Mouse (Mus musculus) stomach, postnatal 0 days (tissue): ENCODE data around the gene Samd13. TPM values are rescaled to one million over a fixed set of nuclear protein-coding genes. Genes with fewer than 3 reads are reported as not detected.

Experiments used
- ATAC-seq: fragments of 200-750 bp; cut with Nextera tagmentation; 2 replicates; pipeline ENCODE4 v1.8.0; 2017; ENCODE audit not compliant: low FRiP score, low TSS enrichment
- DNase-seq: peaks from one replicate; pipeline ENCODE4 v3.0.0-alpha.2; 2016; ENCODE audit warnings: low spot score
- H3K27ac ChIP-seq: fragments of 300-500 bp; sonication (generic); replicated peaks from 2 replicates; pipeline ENCODE4 v1.5.1; 2014; ENCODE audit warnings: mild to moderate bottlenecking, control low read depth
- H3K27me3 ChIP-seq: fragments of 300-500 bp; sonication (generic); 2 replicates; pipeline ENCODE4 v1.6.1; 2014; ENCODE audit warnings: low read length; ENCODE audit not compliant: control insufficient read depth, insufficient read depth
- H3K36me3 ChIP-seq: fragments of 300-500 bp; sonication (generic); 2 replicates; pipeline ENCODE4 v1.6.1; 2014; ENCODE audit warnings: low read length, mixed read lengths; ENCODE audit not compliant: control insufficient read depth, insufficient read depth
- H3K4me1 ChIP-seq: fragments of 300-500 bp; sonication (generic); replicated peaks from 2 replicates; pipeline ENCODE4 v1.6.1; 2014; ENCODE audit warnings: antibody characterized with exemption; ENCODE audit not compliant: control insufficient read depth, insufficient read depth
- H3K4me2 ChIP-seq: fragments of 300-500 bp; sonication (generic); replicated peaks from 2 replicates; pipeline ENCODE4 v1.6.1; 2014; ENCODE audit warnings: low read depth, mild to moderate bottlenecking, control low read depth, moderate library complexity
- H3K4me3 ChIP-seq: fragments of 300-500 bp; sonication (generic); 2 replicates; pipeline ENCODE4 v1.5.1; 2014; ENCODE audit warnings: low read depth, low read length, control low read depth
- H3K9ac ChIP-seq: fragments of 300-500 bp; sonication (generic); 2 replicates; pipeline ENCODE4 v1.6.1; 2014; ENCODE audit warnings: mild to moderate bottlenecking, low read length, control low read depth, mixed read lengths
- H3K9me3 ChIP-seq: fragments of 300-500 bp; sonication (generic); 2 replicates; pipeline ENCODE4 v1.6.1; 2016; ENCODE audit warnings: low read length; ENCODE audit not compliant: control insufficient read depth
- CTCF ChIP-seq: IDR thresholded peaks from 2 replicates; pipeline ENCODE4 v1.5.1; 2016; ENCODE audit warnings: antibody characterized with exemption, low read depth, mild to moderate bottlenecking, moderate library complexity
- EP300 ChIP-seq: optimal IDR thresholded peaks from 2 replicates; pipeline ENCODE3; 2016; ENCODE audit warnings: antibody characterized with exemption
- WGBS: fragments of 180-500 bp; shearing (Covaris S2); extraction: QIAGEN DNeasy Blood & Tissue Kit; methylation state at CpG from one replicate; pipeline ENCODE4 v1.1.7; 2014; 5-methylcytosine and 5-hydroxymethylcytosine counted together
- polyA plus RNA-seq: library from polyadenylated mRNA; unstranded; fragments of >200 nt; fragmentation: Nextera tagmentation; extraction: Ambion mirVana; gene quantifications from 2 replicates; pipeline ENCODE4 v1.2.1, GENCODE M21; 2015

Samd13 gene
- polyA plus RNA-seq, 1 experiment from 2014 or later: 0.45 TPM

DNA sequence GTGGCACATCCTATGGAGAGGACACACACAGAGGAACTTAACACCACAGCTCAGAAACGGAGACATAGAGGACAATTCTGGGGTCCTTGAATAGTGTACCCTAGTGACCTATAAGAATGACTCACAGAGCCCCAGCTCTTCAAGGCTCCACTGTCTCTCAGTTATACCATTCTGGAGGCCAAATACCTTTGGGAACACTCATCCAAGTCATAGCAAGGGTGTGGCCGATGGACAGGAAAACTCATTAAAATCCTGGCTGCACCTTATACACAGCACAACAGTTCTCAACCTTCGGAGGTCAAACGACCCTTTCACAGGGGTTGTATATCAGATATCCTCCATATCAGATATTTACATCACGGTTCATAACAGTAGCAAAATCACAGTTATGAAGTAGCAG, 52.9 kb downstream of the Samd13 start:
- no peak overlapping the region for H3K4me3 ChIP-seq
- TF ChIP-seq EP300: no peak
- TF ChIP-seq CTCF: no peak
- no peak overlapping the region for H3K27ac ChIP-seq
- no peak overlapping the region for H3K4me2 ChIP-seq
- no peaks in the 10 kb centered on the region for H3K36me3 ChIP-seq
- WGBS: 76% methylated on average over 5 of the region's 5 CpGs
- no peak for DNase-seq
- no peak overlapping the region for H3K9ac ChIP-seq
- no peak for ATAC-seq
- H3K27me3 ChIP-seq: no peaks in the 10 kb centered on the region
- no peaks in the 10 kb centered on the region for H3K9me3 ChIP-seq
- H3K4me1 ChIP-seq: no peaks in the 10 kb centered on the region

DNA sequence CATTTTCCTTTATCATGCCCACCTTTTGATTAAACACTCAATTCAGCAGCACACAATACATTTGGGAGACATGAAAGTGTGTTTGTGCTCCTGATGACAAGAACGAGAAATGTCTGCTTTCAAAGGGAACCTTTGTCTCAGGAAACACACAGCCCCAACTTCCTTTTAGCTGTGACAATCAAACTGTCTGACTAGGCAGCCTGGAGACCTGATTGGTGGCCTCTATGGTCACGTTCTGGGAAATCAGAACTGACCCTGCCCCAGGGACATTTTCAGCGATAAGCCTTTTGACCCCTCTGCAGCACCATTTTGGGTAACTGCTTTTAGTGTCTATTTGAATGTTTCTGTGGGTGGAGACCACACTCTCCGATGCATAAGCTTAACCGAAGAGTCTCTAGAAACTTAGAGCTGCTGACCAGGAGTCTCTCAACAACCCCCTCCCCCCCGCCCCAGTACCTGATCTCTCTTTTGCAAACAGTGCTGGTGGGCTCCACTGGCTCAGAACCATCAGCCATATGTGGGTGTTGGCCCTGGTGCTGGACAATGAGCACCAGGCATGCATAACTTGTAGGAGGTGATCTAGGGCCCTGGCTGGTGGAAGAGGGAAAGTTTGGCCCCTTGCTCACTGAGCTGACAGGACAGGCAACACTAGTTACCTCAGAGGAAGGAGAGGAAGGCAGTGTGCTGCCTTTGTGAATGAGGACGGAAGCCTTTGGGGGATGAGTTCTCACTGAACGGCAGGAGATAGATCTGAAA, 57.0 kb downstream of the Samd13 start:
- H3K9me3 ChIP-seq: no peaks in the 10 kb centered on the region
- H3K27me3 ChIP-seq: no peaks in the 10 kb centered on the region
- DNase-seq (no peak), ATAC-seq (no peak)
- no peaks in the 10 kb centered on the region for H3K4me1 ChIP-seq
- H3K27ac ChIP-seq: no peak overlapping the region
- no peaks in the 10 kb centered on the region for H3K36me3 ChIP-seq
- no peak overlapping the region for H3K9ac ChIP-seq
- H3K4me2 ChIP-seq: no peak overlapping the region
- no peak overlapping the region for H3K4me3 ChIP-seq
- 71% methylated on average over 8 of the region's 8 CpGs for WGBS
- TF ChIP-seq CTCF: no peak
- TF ChIP-seq EP300: no peak

DNA sequence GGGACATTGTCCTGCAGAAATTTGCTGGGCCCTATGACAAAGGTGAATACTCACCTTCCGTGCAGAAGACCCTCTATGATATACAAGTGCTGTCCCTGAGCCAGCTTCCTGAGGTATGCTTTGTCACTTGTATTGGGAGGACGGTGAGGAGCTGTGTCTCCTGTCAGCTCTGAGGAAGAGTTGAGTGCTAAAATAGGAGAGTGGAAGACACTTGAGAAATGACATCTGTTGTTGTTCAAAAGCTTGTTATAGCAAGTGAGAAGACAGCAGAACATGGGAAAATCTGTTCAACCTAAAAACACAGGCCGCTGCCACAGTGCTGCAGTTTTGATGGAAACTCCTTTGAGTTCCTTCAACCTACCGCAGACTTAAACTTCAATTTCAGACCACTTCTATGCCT, 59.6 kb downstream of the Samd13 start:
- TF ChIP-seq EP300: no peak
- no peak for TF ChIP-seq CTCF
- WGBS: 86% methylated on average over 4 of the region's 4 CpGs
- ATAC-seq (no peak), DNase-seq (no peak)
- no peaks in the 10 kb centered on the region for H3K9me3 ChIP-seq
- no peaks in the 10 kb centered on the region for H3K36me3 ChIP-seq
- H3K4me2 ChIP-seq: no peak overlapping the region
- no peak overlapping the region for H3K4me3 ChIP-seq
- H3K4me1 ChIP-seq: no peaks in the 10 kb centered on the region
- H3K27me3 ChIP-seq: no peaks in the 10 kb centered on the region
- H3K27ac ChIP-seq: no peak overlapping the region
- no peak overlapping the region for H3K9ac ChIP-seq

- 83% methylated on average over 11 of the region's 11 CpGs for WGBS
- H3K4me2 ChIP-seq: no peak overlapping the region
- no peaks in the 10 kb centered on the region for H3K4me1 ChIP-seq
- TF ChIP-seq EP300 (no peak), CTCF (no peak)
- H3K9me3 ChIP-seq: no peaks in the 10 kb centered on the region
- no peaks in the 10 kb centered on the region for H3K27me3 ChIP-seq
- H3K27ac ChIP-seq: no peak overlapping the region
- DNase-seq: no peak
- no peak overlapping the region for H3K4me3 ChIP-seq
- H3K36me3 ChIP-seq: no peaks in the 10 kb centered on the region
- no peak overlapping the region for H3K9ac ChIP-seq
- ATAC-seq: no peak
These were observed 63.4 kb downstream of the Samd13 start for GRCm38 (mm10) chr3:146621966-146622365.

GRCm38 (mm10) chr3:146620555-146621249, 64.7 kb downstream of the Samd13 start:
- H3K9ac ChIP-seq: no peak overlapping the region
- ATAC-seq: no peak
- H3K4me1 ChIP-seq: no peaks in the 10 kb centered on the region
- H3K36me3 ChIP-seq: no peaks in the 10 kb centered on the region
- H3K27ac ChIP-seq: no peak overlapping the region
- H3K9me3 ChIP-seq: no peaks in the 10 kb centered on the region
- H3K4me3 ChIP-seq: no peak overlapping the region
- H3K4me2 ChIP-seq: no peak overlapping the region
- DNase-seq: no peak
- WGBS: 74% methylated on average over 14 of the region's 14 CpGs
- no peaks in the 10 kb centered on the region for H3K27me3 ChIP-seq
- TF ChIP-seq CTCF: no peak
- TF ChIP-seq EP300: no peak

DNA sequence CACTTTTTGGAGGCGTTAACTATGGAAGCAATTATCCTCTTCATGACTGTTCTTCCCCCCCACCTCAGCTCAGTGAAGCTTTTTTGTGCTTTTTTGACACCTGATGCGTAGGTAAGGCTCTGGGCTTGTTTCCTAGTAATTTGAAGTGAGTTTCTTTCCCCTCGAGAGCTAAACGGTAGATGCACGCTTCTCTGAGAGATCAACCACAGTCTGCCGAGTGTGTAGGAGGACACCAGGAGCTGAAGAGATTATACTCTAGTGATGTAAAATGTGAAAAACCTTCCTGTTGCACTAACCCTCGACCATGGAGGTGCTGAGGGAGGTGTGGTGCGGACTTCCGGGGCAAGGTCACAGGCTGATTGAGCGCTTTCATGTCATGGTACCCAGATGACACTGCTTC, 65.3 kb downstream of the Samd13 start:
- H3K9ac ChIP-seq: no peak overlapping the region
- no peak for ATAC-seq
- no peak overlapping the region for H3K4me3 ChIP-seq
- no peak overlapping the region for H3K27ac ChIP-seq
- H3K4me2 ChIP-seq: no peak overlapping the region
- no peak for TF ChIP-seq EP300
- no peak for TF ChIP-seq CTCF
- no peaks in the 10 kb centered on the region for H3K4me1 ChIP-seq
- H3K27me3 ChIP-seq: no peaks in the 10 kb centered on the region
- 84% methylated on average over 10 of the region's 10 CpGs for WGBS
- no peak for DNase-seq
- no peaks in the 10 kb centered on the region for H3K9me3 ChIP-seq
- no peaks in the 10 kb centered on the region for H3K36me3 ChIP-seq
